Mouse (Mus musculus): ENCODE measurements around the gene Aqp9.
"Not testable (repeated sequence)": the region's sequence is repeated elsewhere in the genome, so short reads cannot be mapped to it uniquely, and the experiment has no call there.

The Aqp9 gene

DNA sequence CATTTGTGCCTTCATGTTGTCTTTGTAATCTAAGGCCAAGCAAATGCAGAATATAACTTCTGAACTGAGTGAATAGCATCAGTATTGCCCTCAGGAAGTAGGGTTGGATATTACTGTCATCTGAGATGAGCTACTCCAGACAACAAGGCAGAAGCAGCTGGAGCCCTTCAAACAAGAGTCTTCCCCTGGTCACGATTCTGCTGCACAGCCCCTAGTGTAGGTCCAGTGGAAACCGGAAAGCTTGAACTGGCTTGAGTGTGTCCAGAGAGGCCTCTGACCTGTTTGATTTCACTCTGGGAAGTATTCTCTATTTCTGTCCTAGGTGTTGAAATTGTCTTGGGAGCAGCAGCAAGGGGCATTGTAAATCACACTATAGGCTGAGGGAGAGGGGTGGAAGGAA is 29.5 kb downstream of the Aqp9 start:
- in situ Hi-C loops (cut with MboI, MseI) = loop anchor here (5.0 kb wide), 1 partner anchor 43 kb away; no protein-coding TSS in a partner anchor

DNA sequence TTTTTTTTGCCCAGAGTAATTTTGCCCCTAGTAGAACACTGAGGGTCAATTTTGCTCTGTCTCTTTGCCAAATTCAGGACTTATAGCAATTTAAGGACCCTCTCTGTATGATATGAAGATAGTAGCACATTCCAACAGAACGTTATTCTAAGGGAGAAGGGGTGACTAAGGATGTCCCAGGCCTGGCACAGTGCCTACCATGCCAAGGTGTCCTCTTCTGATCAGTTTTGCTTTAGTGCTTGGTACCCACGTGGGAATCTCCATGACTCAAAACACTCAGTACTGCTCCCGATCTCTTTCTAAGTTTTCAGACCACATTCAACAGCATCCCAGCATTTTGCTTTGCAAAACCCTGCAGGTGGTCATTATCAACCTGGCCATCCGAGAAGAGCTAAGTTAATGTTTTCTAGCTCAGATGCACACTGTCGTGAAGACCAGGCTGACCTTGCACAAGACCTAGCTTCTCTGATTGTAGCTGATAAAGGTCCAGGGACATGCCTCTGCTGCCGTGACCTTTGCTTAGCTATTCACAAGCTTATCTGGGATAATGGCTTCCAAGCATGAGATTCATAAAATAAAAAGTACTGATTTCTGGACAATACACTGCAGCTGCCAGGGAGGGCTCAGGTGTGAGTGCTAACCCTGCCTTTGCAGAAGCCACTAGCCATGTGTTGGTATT is 31.1 kb downstream of the Aqp9 start:
- in situ Hi-C loops (cut with MboI, MseI) = loop anchor here (5.0 kb wide), 1 partner anchor 45 kb away; no protein-coding TSS in a partner anchor

DNA sequence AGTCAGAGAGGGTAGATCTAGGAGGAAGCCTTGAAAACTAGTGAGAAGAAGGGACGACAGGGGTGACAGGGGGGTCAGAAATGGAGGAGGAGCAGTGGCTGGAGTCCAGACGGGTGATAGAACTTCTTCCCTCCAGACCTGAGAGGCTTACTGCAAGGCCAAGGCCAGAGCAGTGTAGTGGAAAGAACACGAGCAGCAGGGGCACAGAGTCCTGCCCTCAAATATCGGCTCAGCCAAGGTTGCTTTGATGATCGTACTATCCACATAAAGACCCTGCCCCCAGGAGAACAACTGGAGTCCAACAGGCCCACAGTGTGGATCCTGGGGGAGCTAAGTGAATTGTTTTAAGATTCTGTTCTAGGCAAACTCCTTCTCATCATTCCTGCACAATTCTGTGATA is 33.4 kb downstream of the Aqp9 start:
- in situ Hi-C loops (cut with MboI, MseI) = loop anchor here (5.0 kb wide), 1 partner anchor 47 kb away; no protein-coding TSS in a partner anchor

DNA sequence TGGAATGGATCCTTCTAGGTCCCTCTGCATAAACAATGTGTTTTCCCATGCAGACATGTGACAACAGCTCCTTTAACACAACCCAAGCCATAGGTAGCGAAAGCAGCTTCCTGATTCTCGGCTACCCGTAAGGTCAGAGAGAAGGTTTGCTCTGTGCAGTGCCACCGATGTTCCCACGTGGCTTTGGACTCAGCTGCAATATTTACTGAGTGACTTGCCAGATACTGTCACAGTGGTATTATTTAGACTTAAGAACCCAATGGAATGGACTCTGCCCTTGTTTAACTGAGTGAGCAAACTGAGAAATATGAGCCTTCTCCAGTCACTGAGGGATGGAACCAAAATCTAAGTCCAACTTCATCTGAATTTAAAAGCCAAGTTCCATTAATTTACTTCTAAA is 35.3 kb downstream of the Aqp9 start:
- in situ Hi-C loops (cut with MboI, MseI) = no loop called here

DNA sequence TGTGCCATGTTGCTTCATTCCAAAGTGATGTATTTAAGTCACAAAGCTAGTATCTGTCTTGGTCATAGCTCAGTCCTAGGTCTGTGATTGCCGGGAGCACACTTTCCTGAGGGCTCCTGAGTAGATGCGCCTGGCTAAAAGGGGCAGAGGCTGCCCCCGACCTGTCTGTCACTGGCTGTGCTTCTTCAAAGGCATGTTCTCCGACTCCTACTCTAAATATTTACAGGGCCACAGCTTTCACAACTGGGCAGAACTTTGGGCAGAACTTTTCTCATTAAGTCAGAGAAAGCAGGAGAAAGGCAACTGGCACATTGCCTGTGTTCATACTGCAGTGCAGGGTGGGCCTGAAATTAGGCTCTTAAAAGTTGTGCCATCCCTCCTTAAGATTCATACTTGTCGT is 36.7 kb downstream of the Aqp9 start:
- in situ Hi-C loops (cut with MboI, MseI) = no loop called here

DNA sequence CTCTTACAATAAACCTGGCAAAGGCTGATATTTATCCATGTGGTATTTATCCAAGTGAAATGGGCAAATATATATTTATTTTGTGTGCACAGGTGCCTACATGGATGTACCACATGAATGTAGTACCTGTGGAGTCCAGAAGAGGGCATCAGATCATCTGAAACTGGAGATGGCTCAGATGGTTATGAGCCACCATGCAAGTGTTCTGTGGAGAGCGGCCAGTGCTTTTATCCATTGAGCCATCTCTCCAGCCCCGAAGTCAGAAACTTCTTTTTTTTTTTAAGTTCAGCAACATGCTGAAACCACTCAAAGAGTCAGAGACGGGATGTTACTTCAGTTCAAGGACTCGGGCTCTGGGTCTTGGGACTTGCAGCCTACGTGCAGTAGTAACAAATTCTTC is 39.6 kb downstream of the Aqp9 start:
- in situ Hi-C loops (cut with MboI, MseI) = no loop called here

DNA sequence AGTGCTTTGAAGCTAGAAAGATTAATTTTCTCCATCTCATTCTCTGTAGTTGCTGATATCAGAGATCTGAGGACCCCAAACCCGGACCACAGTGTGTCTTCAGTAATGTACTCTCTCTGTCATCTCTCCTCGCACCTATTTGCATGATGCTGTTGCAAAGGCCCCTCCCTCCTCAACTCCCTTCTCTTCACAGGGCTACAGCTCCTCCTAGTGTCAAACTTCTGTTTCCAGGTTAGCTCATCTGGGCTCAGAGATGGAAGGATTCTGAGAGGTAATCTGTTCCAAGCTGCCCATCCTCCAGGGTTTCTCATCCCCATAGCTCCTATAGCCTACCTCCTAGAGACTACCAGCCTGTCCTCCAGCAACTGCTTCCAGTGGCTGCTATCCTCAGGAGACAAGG is 42.3 kb downstream of the Aqp9 start:
- in situ Hi-C loops (cut with MboI, MseI) = no loop called here

DNA sequence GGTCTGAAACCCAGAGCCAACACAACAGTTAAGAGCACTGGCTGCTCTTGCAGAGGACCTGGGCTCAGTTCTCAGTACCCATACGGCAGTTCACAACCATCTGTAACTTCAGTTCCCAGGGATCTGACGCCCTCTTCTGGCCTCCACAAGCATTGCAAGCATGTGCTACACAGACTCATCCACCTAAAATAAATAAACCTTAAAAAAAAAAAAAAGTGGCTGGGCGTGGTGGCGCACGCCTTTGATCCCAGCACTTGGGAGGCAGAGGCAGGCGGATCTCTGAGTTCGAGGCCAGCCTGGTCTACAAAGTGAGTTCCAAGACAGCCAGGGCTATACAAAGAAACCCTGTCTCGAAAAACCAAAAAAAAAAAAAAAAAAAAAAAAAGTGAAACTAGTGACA is 45.4 kb downstream of the Aqp9 start:
- in situ Hi-C loops (cut with MboI, MseI) = not testable (repeated sequence)

DNA sequence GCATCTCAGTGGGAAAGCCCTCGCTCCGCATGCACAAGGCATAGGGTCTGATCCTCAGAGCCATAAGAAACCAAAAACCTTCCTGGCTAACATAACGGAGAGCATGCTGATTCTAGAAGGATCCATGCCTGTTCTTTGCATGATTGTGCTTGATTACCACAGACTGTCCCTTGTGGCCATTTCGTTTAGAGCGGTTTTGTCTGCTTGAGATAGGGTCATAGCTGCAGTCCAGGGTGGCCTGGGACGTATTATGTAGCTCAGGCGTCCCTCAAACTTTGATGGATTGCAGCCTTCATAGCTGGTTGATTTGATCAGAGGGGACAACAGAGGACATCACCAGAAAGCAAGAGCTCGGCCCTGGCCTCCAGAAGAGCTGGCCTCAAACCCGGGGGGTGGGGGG is 47.6 kb downstream of the Aqp9 start:
- in situ Hi-C loops (cut with MboI, MseI) = no loop called here

DNA sequence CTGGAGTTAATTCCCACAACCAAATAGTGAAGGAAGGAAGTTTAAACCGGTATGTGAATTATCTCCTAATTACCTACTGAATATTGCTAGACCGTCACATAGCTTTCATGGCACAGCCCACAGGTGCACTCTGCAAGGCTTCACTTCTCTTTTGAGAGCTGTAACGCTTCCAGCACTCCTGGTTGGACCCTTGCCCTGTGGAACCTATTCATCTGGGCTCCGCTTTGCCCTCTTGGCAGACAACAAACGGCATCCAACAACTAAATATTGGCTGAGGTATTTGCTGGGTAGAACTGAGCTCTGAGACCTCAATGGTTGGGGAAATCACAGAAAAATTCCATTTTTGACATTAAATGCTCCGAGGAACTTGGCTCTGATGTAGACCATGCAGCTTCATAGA is 55.3 kb downstream of the Aqp9 start:
- in situ Hi-C loops (cut with MboI, MseI) = no loop called here

DNA sequence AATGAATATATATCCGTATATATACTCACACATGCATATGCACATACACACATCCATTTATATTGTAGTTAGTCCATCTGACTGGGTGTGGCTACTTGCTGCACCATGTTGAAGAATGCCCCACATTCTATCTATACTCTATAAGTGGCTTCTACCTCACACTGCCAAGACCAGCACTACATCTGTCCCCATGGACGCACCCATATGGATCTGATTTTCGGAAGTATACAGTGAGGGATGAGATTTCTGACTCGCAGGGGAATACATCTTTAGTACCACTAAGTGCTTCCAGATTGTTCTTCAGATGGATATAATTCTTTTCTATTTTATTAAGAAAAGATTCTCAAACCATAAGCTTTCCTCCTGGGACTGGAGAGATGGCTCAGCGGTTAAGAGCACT is 65.0 kb downstream of the Aqp9 start:
- in situ Hi-C loops (cut with MboI, MseI) = loop anchor here (5.0 kb wide), 1 partner anchor 46 kb away; no protein-coding TSS in a partner anchor

DNA sequence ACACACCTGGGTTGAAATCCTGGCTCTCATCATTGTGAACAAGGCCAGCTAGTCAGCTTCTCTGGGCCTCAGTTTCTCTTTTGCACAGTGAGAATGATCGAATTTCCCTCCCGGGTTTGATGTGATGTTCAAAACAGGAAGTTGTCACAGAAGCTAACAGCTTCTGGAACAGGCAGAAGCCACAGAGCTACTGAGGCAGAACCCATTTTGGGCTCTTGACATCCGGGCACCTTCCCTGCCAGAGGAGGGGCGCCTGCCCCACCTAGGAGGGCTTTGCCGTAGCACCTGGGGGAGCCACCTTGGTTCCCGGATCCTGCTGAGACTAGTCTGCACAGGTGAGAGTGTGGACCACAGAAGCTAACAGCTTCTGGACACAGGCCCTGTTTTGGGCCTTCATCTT is 74.4 kb downstream of the Aqp9 start:
- in situ Hi-C loops (cut with MboI, MseI) = no loop called here

DNA sequence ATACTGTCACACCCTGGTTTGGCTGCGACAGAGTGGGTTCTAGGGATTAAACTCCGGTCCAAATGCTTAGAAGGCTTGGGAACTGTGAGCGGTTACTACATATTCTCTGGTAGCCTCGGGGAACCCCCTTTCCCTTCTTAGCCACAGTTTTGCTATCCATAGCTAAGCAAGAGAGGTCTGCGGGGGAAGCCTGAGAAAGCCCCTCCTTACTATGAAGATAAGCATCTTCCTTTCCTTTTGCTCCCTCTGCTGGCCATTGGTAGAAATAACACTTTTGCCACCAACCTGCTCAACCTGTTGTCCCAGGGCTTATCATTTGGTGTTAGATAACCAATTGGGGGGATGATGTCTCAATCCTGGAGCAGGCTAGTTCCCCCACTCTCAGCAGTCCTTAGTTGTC is 76.4 kb downstream of the Aqp9 start:
- in situ Hi-C loops (cut with MboI, MseI) = no loop called here

DNA sequence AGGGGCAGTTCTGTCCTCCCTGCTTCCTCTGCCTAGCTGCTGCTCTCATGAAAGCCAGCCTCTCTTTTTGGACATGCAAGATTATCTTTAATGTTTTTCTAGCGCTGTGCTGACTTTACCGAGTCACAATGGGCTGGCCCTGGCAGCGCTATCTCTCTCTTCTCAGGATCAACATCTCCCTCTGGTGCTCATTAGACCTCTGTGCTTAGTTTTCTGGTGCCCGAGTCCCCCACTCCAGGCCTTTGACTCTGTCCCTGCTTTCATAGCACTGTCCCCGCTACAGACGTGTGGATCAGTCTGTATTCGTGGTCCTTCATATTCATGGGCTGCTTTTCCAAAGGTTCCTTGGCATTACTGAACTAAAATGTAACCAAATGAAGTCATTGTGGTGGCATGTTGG is 89.3 kb downstream of the Aqp9 start:
- in situ Hi-C loops (cut with MboI, MseI) = no loop called here

DNA sequence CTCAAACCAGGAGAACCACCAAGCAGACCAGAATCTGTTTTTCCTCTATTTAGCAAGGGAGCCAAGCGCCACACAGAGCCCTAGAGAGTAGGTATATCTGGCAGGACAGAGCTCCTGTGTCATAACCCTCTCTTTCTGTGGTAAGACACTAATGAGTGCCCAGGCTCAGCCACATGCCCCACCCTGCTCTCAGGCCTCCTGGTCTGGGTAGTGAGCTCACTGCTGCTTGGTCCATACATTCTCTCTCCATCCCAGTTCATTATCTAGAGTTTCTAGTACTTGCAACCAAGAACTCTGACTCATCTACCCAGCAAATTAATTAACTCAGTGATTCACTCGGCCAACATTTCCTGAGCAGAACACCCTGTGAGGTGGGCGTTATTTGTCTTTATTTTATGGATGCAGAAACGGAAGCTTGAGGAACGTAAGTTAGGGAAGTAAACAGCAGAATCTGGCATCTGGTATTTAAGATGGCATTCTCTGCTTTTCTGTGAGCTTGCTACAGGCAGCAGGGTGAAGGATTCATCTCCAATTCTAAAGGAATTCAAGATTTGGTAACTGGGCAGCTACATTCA is 91.1 kb downstream of the Aqp9 start:
- in situ Hi-C loops (cut with MboI, MseI) = no loop called here

DNA sequence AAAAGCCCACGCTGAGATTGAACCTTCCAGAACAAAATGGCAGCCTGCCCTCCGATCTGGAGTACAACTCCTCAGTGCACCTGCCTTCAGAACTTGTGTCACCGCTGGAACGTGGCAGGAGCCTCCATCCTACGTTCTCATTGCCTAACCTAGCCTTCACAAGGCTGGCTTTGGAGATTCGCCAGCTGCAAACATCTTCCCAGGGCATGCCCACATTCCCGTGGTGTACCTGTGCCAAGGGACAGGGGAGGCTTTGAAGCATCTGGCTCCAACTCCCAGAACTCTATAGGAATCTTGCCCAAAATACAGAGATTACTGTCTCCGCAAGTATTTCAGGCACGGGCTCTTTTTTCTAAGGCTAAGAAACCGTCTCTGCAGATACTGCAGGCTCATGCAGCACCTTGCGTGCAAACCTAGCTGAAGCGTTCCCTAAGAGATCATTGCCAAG is 92.3 kb downstream of the Aqp9 start:
- in situ Hi-C loops (cut with MboI, MseI) = no loop called here

DNA sequence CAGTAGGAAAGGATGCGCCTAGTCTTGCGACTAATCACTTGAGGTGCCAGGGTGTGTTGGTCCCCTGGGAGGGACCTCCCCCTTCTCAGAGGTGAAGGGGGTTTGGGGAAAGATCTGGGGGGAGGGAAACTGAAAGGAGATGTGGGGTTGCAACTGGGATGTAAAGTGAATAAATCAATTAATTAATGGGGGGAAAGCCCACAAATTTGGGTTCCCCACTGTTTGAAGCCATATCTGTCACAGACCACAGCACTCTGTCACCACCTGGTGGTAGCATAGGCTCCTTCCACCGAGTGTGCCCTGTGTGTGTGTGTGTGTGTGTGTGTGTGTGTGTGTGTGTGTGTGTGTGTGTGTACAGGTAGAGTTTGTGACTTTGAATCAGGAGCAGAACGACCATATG is 94.7 kb downstream of the Aqp9 start:
- in situ Hi-C loops (cut with MboI, MseI) = no loop called here

DNA sequence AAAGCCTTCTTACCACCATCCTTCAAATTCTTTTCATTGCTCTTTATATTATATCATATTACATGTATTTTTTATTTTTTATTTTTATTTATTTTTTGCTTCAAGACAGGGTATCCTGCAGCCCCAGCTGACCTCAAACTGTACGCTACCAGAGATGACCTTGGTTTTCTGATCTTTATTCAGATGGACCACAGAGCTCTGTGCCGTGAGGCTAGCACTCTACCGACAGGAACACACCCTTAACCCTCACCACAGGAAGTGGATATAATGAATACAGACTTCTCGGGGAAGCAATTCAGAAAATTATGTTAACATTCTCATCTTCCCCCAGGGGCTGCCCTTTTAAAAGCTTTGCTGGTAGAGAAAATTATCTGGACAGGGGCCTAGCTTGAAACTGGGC is 95.4 kb downstream of the Aqp9 start:
- in situ Hi-C loops (cut with MboI, MseI) = no loop called here

DNA sequence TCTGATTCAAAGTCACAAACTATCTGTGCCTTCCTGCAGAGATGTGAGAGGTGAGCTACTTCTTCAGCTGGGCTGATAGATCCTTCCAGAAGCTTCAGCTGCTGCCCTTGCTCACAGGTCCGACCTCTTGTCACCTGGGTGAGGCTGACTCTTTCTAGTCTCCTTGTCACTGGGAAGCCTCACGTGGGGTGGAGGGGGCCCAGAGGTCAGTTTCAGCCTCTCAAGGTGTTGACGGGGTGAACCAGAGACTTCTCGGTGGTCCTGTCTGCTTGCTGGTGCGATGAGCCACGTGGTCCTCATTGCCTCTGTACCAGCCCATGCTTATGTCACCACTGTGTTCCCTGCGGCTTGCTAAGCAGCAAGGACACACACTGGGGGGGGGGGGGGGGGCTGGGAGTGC is 96.0 kb downstream of the Aqp9 start:
- in situ Hi-C loops (cut with MboI, MseI) = no loop called here

DNA sequence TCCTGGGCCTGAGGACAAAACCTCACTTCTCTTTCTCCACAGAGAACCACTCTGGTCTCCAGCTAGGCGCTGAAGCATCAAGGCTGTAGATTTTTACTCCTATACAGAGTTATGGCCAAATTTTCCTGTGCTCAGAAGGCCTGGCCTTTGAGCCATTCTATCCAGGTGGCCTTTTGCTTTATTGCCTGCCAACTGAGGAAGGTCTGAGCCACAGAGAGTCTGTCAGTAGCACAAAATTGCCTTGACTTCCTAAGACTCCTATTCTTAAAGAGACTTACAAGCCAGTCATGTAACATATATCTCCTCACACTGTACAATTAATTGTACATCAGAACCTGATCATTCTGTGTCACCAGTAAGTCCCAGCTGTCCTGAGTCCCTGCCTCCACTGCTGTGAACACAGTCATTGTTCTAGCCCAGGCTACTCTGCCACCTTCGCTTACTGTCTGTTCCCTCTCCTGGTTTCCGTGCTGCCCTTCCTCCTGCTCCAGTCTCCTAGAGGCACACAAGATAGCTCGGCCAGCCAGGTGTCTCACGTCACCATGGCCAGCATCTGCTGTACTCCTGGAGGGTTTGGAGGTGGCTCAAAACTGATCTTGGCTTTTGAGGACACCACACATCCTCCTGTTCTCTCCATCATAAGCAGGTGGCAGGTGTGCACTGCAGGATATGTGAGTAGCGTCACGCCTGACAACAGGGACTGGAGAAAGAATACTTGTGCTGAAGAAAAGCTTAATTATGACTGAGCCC is 96.7 kb downstream of the Aqp9 start:
- in situ Hi-C loops (cut with MboI, MseI) = no loop called here

DNA sequence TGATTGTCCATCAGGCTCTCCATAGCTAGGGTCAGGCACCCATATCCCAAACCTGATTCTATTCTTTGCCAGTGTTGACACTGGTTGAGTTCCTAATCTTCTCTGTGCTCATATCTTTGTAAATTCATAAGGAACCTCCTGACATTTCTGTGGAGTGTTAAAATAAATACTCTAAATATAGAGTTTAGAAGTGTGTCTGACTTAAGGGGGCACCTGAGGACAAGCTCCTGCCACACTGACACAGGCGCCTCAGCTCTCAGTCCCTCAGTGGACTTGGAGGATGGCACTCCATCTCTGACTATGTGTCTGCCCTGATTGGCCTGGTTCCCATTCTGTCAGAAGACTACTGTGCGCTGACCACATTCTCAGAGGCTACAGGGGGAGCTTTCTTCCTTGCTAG is 97.9 kb downstream of the Aqp9 start:
- in situ Hi-C loops (cut with MboI, MseI) = no loop called here

DNA sequence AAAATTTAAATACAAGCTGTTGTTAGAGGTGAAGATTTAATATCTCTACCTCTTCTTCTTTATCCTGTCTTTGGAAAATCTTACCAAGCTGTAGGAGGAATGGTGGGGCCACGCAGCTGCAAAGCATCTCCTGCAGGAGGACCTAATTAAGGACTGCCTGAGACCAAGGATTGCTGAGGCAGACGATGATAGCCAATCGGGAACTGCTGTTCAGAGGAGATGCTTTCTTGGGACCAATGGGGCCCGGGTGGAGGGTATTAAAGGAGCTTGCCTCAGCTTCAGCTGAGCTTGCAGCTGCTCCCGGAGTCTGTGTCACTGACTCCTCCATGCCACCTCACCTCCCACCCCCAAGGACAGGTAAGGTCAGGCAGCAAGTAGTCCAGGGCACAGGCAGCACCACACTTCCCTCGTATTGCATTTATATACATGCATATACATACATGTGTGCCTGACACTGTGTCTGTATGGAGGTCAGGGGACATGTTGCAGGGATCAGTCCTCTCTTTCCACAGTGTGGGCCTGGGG is 99.6 kb downstream of the Aqp9 start:
- in situ Hi-C loops (cut with MboI, MseI) = no loop called here

DNA sequence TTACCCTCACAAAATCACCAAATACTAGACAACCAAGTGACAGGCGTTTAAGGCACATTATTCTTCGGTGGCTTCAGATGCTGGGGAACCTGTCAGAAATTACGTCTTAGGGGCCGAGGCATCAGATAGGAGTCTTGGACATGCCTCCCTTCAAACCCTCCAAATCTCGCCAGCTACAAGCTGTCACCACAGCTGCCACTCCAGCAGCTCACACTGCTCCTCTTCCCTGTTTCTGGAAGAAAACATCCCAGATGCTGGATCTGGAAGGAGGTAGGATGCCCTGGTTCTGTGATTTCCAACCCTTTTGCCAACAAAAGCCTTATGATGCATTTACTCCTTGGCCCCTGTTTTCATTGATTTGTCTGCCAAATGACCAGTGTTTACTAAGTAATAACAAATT is 101.3 kb downstream of the Aqp9 start:
- in situ Hi-C loops (cut with MboI, MseI) = no loop called here
